Mouse (Mus musculus) MEL (cell line): Measurements from ENCODE around the gene Fam57b. TPM values are rescaled to one million over a fixed set of nuclear protein-coding genes. Genes with fewer than 3 reads are reported as not detected.
A peak's percentile ranks its signal among the peaks of the same experiment; 100 is the strongest.

Experiments used
- DNase-seq: peaks from one replicate; pipeline ENCODE4 v3.0.0; 2011; ENCODE audit warnings: low read depth, low spot score
- H3K27ac ChIP-seq: 2 replicates; pipeline ENCODE4 v1.5.1; 2012; ENCODE audit warnings: low read depth, mild to moderate bottlenecking, control low read depth, low read length, moderate library complexity; ENCODE audit not compliant: control insufficient read depth
- H3K27me3 ChIP-seq, 2 experiments: fragments of 150-350 bp in 1 of 2; sonication (generic) in 1 of 2; 2 replicates each; pipeline ENCODE4 v1.6.1; 2012; ENCODE audit warnings: low read length in 2 of 2, mild to moderate bottlenecking in 2 of 2, improper control_type of control experiment in 1 of 2, moderate library complexity in 1 of 2; ENCODE audit not compliant: insufficient read depth in 2 of 2, control insufficient read depth in 1 of 2
- H3K36me3 ChIP-seq, 2 experiments: 2 replicates each; pipeline ENCODE4 v1.6.1; 2012 to 2014; ENCODE audit warnings: low read length in 2 of 2, improper control_type of control experiment in 1 of 2, inconsistent platforms in 1 of 2, mild to moderate bottlenecking in 1 of 2; ENCODE audit not compliant: insufficient read depth in 2 of 2, control insufficient read depth in 1 of 2
- H3K4me1 ChIP-seq, 2 experiments: fragments of 150-350 bp in 1 of 2; sonication (generic) in 1 of 2; 2 replicates each; pipeline ENCODE4 v1.6.1; 2012; ENCODE audit warnings: low read length in 2 of 2, improper control_type of control experiment in 1 of 2, mild to moderate bottlenecking in 1 of 2; ENCODE audit not compliant: insufficient read depth in 2 of 2, control insufficient read depth in 1 of 2
- H3K4me3 ChIP-seq, 2 experiments: fragments of 150-350 bp in 1 of 2; sonication (generic) in 1 of 2; 2 replicates each; pipeline ENCODE4 v1.5.1; 2012; ENCODE audit warnings: low read depth in 2 of 2, low read length in 2 of 2, mild to moderate bottlenecking in 2 of 2, moderate library complexity in 2 of 2, control low read depth in 1 of 2, improper control_type of control experiment in 1 of 2; ENCODE audit not compliant: control insufficient read depth in 1 of 2, insufficient read depth in 1 of 2
- H3K79me2 ChIP-seq: 2 replicates; pipeline ENCODE4 v1.6.1; 2012; ENCODE audit warnings: mild to moderate bottlenecking, low read length, moderate library complexity; ENCODE audit not compliant: control insufficient read depth, poor library complexity, insufficient read depth
- H3K9ac ChIP-seq: 2 replicates; pipeline ENCODE4 v1.6.1; 2012; ENCODE audit warnings: low read depth, mild to moderate bottlenecking, control low read depth, low read length, moderate library complexity; ENCODE audit not compliant: control insufficient read depth, poor library complexity, severe bottlenecking
- H3K9me3 ChIP-seq: fragments of 150-350 bp; sonication (generic); replicated peaks from 2 replicates; pipeline ENCODE4 v1.6.1; 2012; ENCODE audit warnings: mild to moderate bottlenecking, low read length, improper control_type of control experiment, moderate library complexity; ENCODE audit not compliant: insufficient read depth
- CHD1 ChIP-seq: IDR thresholded peaks from 2 replicates; pipeline ENCODE4 v1.6.1; 2012; ENCODE audit warnings: low read depth, mild to moderate bottlenecking, inconsistent platforms, low read length, improper control_type of control experiment
- ELF1 ChIP-seq: IDR thresholded peaks from 2 replicates; pipeline ENCODE4 v1.6.1; 2014; ENCODE audit warnings: low read depth, mild to moderate bottlenecking, inconsistent platforms, low read length, improper control_type of control experiment, moderate library complexity
- EP300 ChIP-seq, 2 experiments: IDR thresholded peaks; 2 replicates each; pipeline ENCODE4 v1.6.1; 2011; ENCODE audit warnings: improper control_type of control experiment in 2 of 2, low read length in 2 of 2, low read depth in 1 of 2, mild to moderate bottlenecking in 1 of 2
- KAT2A ChIP-seq: conservative IDR thresholded peaks from 2 replicates; pipeline ENCODE4 v1.6.1; 2012; ENCODE audit warnings: low read depth, low read length, improper control_type of control experiment, inconsistent platforms
- MAFK ChIP-seq: IDR thresholded peaks from 2 replicates; pipeline ENCODE4 v1.6.1; 2011; ENCODE audit warnings: low read depth, mild to moderate bottlenecking, low read length, improper control_type of control experiment, borderline replicate concordance
- MAZ ChIP-seq: IDR thresholded peaks from 2 replicates; pipeline ENCODE4 v1.6.1; 2012; ENCODE audit warnings: low read depth, mild to moderate bottlenecking, inconsistent platforms, low read length, improper control_type of control experiment
- MXI1 ChIP-seq: IDR thresholded peaks from 2 replicates; pipeline ENCODE4 v1.6.1; 2011; ENCODE audit warnings: mild to moderate bottlenecking, low read depth, low read length, improper control_type of control experiment
- MYB ChIP-seq: IDR thresholded peaks from 2 replicates; pipeline ENCODE4 v1.6.1; 2011; ENCODE audit warnings: mild to moderate bottlenecking, low read depth, low read length, improper control_type of control experiment
- NELFE ChIP-seq: IDR thresholded peaks from 2 replicates; pipeline ENCODE4 v1.6.1; 2011; ENCODE audit warnings: low read depth, low read length, improper control_type of control experiment
- NRF1 ChIP-seq: IDR thresholded peaks from 2 replicates; pipeline ENCODE4 v1.6.1; 2014; ENCODE audit warnings: low read depth, mild to moderate bottlenecking, inconsistent platforms, low read length, improper control_type of control experiment, moderate library complexity; ENCODE audit not compliant: poor library complexity, insufficient read depth, severe bottlenecking
- POLR2A ChIP-seq, 2 experiments: IDR thresholded peaks; 2 replicates each; pipeline ENCODE4 v1.6.1; 2011 to 2012; ENCODE audit warnings: low read length in 2 of 2, mild to moderate bottlenecking in 2 of 2, control low read depth in 1 of 2, improper control_type of control experiment in 1 of 2, low read depth in 1 of 2, moderate library complexity in 1 of 2; ENCODE audit not compliant: control insufficient read depth in 1 of 2, insufficient read depth in 1 of 2, poor library complexity in 1 of 2
- POLR2AphosphoS2 ChIP-seq: IDR thresholded peaks from 2 replicates; pipeline ENCODE4 v1.6.1; 2011; ENCODE audit warnings: low read length, improper control_type of control experiment
- RCOR1 ChIP-seq: IDR thresholded peaks from 2 replicates; pipeline ENCODE4 v1.6.1; 2012; ENCODE audit warnings: low read depth, mild to moderate bottlenecking, inconsistent platforms, low read length, improper control_type of control experiment
- SMC3 ChIP-seq: IDR thresholded peaks from 2 replicates; pipeline ENCODE4 v1.6.1; 2011; ENCODE audit warnings: low read depth, low read length, improper control_type of control experiment
- TBP ChIP-seq: IDR thresholded peaks from 2 replicates; pipeline ENCODE4 v1.8.0; 2011; ENCODE audit warnings: low read depth, low read length, improper control_type of control experiment
- USF1 ChIP-seq: IDR thresholded peaks from 2 replicates; pipeline ENCODE4 v1.6.1; 2014; ENCODE audit warnings: low read depth, mild to moderate bottlenecking, inconsistent platforms, low read length, improper control_type of control experiment, moderate library complexity
- ZC3H11A ChIP-seq: IDR thresholded peaks from 2 replicates; pipeline ENCODE4 v1.6.1; 2012; ENCODE audit warnings: low read depth, mild to moderate bottlenecking, inconsistent platforms, low read length, improper control_type of control experiment
- ZKSCAN1 ChIP-seq: IDR thresholded peaks from 2 replicates; pipeline ENCODE4 v1.6.1; 2012; ENCODE audit warnings: low read depth, mild to moderate bottlenecking, inconsistent platforms, low read length, improper control_type of control experiment, moderate library complexity
- polyA plus RNA-seq, 2 experiments: library from polyadenylated mRNA; stranded (reverse) in 1 of 2; unstranded in 1 of 2; fragments of >175 nt in 1 of 2; fragments of >200 nt in 1 of 2; gene quantifications; 2 replicates each; pipeline versions ENCODE4 v1.2.1 to v1.2.4; 2012; ENCODE audit warnings: low replicate concordance in 2 of 2, low read depth in 1 of 2; ENCODE audit not compliant: insufficient read length in 2 of 2, insufficient read depth in 1 of 2, missing spikeins in 1 of 2
- total RNA-seq: library from RNA; depleted of rRNA; stranded (reverse); fragments of 300-350 nt; gene quantifications from 2 replicates; pipeline ENCODE4 v1.2.3, GENCODE M21; 2012

Fam57b gene
- total and polyA plus RNA-seq, 3 experiments, result 0.50 to 1.7 TPM; not detected in 1

- Histone ChIP-seq H3K9ac (peak within 1 kb of the TSS; percentile 30), H3K4me1 (peaks cover 7 to 20% of the 10 kb centered on the region in 2 experiments), H3K27me3 (no peaks in the 10 kb centered on the region), H3K36me3 (peaks cover 4 to 7% of the 10 kb centered on the region in 2 experiments; a peak in 3 of 4 replicates), H3K4me3 (peak within 1 kb of the TSS; percentile 4 to 12), H3K9me3 (no peaks in the 10 kb centered on the region), H3K79me2 (no peaks in the 10 kb centered on the region; the same call in 1 of the 2 replicates), H3K27ac (no peak within 1 kb of the TSS)
- no peak for DNase-seq
- TF ChIP-seq MAZ (no peak), ELF1 (no peak), SMC3 (no peak), MXI1 (no peak), ZC3H11A (no peak), CHD1 (no peak), MAFK (no peak), POLR2A (IDR thresholded peaks at IDR 0.05; ENCODE audit: control insufficient read depth in 1 of 2, insufficient read depth in 1 of 2, low read depth in 1 of 2, low read length in 2 of 2, poor library complexity in 1 of 2) (no peak), NELFE (no peak), TBP (no peak), MYB (no peak), USF1 (no peak), NRF1 (no peak), KAT2A (no peak), POLR2AphosphoS2 (no peak), EP300 (IDR thresholded peaks at IDR 0.05; ENCODE audit: low read depth in 1 of 2, low read length in 2 of 2) (no peak), RCOR1 (no peak), ZKSCAN1 (no peak)
Observed at GRCm38 (mm10) chr7:126780971-126781635, 16.4 kb upstream of the Fam57b start, which contains the start of gene Tbx6. TSS of gene Tbx6 (plus strand) at chr7:126781483.

- Histone ChIP-seq H3K27ac (no peak overlapping the region), H3K4me1 (peaks cover 5 to 16% of the 10 kb centered on the region in 2 experiments)
Observed at GRCm38 (mm10) chr7:126781661-126782370, 15.7 kb upstream of the Fam57b start.

More at GRCm38 (mm10) chr7:126781661-126782370, 15.7 kb upstream of the Fam57b start:
- no peak for TF ChIP-seq MAZ
- Histone ChIP-seq H3K9me3 (no peaks in the 10 kb centered on the region), H3K36me3 (peaks cover 4% of the 10 kb centered on the region in 2 experiments; a peak in 3 of 4 replicates), H3K9ac (no peak overlapping the region), H3K4me3 (no peak overlapping the region), H3K79me2 (no peaks in the 10 kb centered on the region; the same call in 1 of the 2 replicates), H3K27me3 (no peaks in the 10 kb centered on the region)
- DNase-seq, result no peak
